8 mouse cellular contexts compared by ENCODE assay signal in the genomic region with DNA sequence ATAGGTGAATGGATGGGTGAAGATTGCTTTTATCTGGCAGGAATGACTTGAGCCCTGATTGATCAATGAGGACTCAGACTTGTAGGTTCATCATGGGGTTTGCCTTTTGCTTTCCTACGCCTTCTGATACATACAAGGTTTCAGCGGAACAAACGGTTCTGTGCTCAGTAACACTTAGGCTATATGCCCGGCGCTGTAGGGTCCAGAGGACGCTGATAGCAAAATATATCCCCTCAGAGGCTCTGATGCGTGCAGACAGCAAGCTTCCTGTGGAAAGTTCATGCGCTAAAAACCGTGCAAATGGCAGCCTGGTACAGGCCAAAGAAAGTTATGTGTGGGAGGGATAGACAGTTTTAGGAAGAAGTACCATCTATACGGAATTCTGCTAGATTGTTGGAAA. TPM values are rescaled to one million over a fixed set of nuclear protein-coding genes. Genes with fewer than 3 reads are reported as not detected.
DNase-seq lines count a peak whose midpoint lies in the region; ATAC-seq lines count a peak whose summit lies in the region.

No protein-coding gene starts in this region.

- H3K27ac ChIP-seq in kidney, embryonic 16.5 days (ENCODE audit: low read length) = no peak overlapping the region
- no peak overlapping the region for H3K27ac ChIP-seq in hindbrain, embryonic 11.5 days (ENCODE audit: low read depth, low read length)
- no peak overlapping the region for H3K27ac ChIP-seq in midbrain, embryonic 13.5 days

- no peaks in the 10 kb centered on the region for H3K27me3 ChIP-seq in kidney, embryonic 16.5 days (ENCODE audit: insufficient read depth, low read length)
- no peaks in the 10 kb centered on the region for H3K27me3 ChIP-seq in hindbrain, embryonic 11.5 days (ENCODE audit: control insufficient read depth, insufficient read depth, low read length)
- H3K27me3 ChIP-seq in midbrain, embryonic 13.5 days = 0 out of 2 replicates have a peak, but pooled peaks cover 6% of the 10 kb centered on the region

- H3K36me3 ChIP-seq in kidney, embryonic 16.5 days (ENCODE audit: insufficient read depth, low read length) = 0 out of 2 replicates have a peak, but pooled peaks cover 3% of the 10 kb centered on the region
- no peaks in the 10 kb centered on the region for H3K36me3 ChIP-seq in hindbrain, embryonic 11.5 days (ENCODE audit: control insufficient read depth, insufficient read depth, low read length)
- peaks cover 3% of the 10 kb centered on the region; the same call in 1 of the 2 replicates for H3K36me3 ChIP-seq in midbrain, embryonic 13.5 days

- peak overlapping the region; percentile 92 for H3K4me3 ChIP-seq in kidney, embryonic 16.5 days (ENCODE audit: low read length)
- peak overlapping the region; percentile 81 for H3K4me3 ChIP-seq in hindbrain, embryonic 11.5 days (ENCODE audit: low read depth, low read length)
- peak overlapping the region; percentile 78 for H3K4me3 ChIP-seq in midbrain, embryonic 13.5 days (replicated peaks)

- peak overlapping the region; percentile 76 for H3K9ac ChIP-seq in kidney, embryonic 16.5 days (replicated peaks; ENCODE audit: low read length)
- H3K9ac ChIP-seq in hindbrain, embryonic 11.5 days (ENCODE audit: low read depth, low read length) = peak overlapping the region; percentile 64; the same call in 1 of the 2 replicates
- H3K9ac ChIP-seq in midbrain, embryonic 13.5 days (replicated peaks) = peak overlapping the region; percentile 76; the same call in 1 of the 2 replicates

- H3K4me1 ChIP-seq in kidney, embryonic 16.5 days (ENCODE audit: insufficient read depth, low read length) = peaks cover 9% of the 10 kb centered on the region; the same call in 1 of the 2 replicates
- no peaks in the 10 kb centered on the region for H3K4me1 ChIP-seq in hindbrain, embryonic 11.5 days (replicated peaks; ENCODE audit: control insufficient read depth, insufficient read depth, low read length)
- H3K4me1 ChIP-seq in midbrain, embryonic 13.5 days (replicated peaks) = peaks cover 13% of the 10 kb centered on the region

- no peaks in the 10 kb centered on the region for H3K9me3 ChIP-seq in kidney, embryonic 16.5 days (ENCODE audit: low read length)
- no peaks in the 10 kb centered on the region for H3K9me3 ChIP-seq in hindbrain, embryonic 11.5 days (ENCODE audit: control insufficient read depth, low read length)
- H3K9me3 ChIP-seq in midbrain, embryonic 13.5 days = no peaks in the 10 kb centered on the region

- 26% methylated on average over 10 of the region's 10 CpGs for WGBS in kidney, embryonic 16.5 days
- 46% methylated on average over 10 of the region's 10 CpGs for WGBS in hindbrain, embryonic 11.5 days
- WGBS in midbrain, embryonic 13.5 days = 33% methylated on average over 10 of the region's 10 CpGs

- peak overlapping the region; percentile 91 for H3K4me2 ChIP-seq in kidney, embryonic 16.5 days (replicated peaks; ENCODE audit: low read depth, low read length)
- peak overlapping the region; percentile 95 for H3K4me2 ChIP-seq in hindbrain, embryonic 11.5 days (replicated peaks; ENCODE audit: low read depth, low read length)
- peak overlapping the region; percentile 74 for H3K4me2 ChIP-seq in midbrain, embryonic 13.5 days (replicated peaks)

- no peak for DNase-seq in kidney, adult 8-10 months
- DNase-seq in MEL-GATA-1-ER (ENCODE audit: extremely low read depth, low read depth) = peak; percentile 28
- DNase-seq in hindbrain, embryonic 11.5 days (ENCODE audit: low spot score) = no peak
- DNase-seq in yolk sac, embryonic 10.5 days (ENCODE audit: low spot score) = no peak
- DNase-seq in frontal cortex, postnatal 36 days (ENCODE audit: low spot score in 2 of 2) = no peak

- ATAC-seq in kidney, embryonic 16.5 days (ENCODE audit: low FRiP score, low TSS enrichment) = no peak
- no peak for ATAC-seq in hindbrain, embryonic 11.5 days (ENCODE audit: low FRiP score)
- no peak for ATAC-seq in midbrain, embryonic 13.5 days
- ATAC-seq in cerebellum, adult (ENCODE audit: insufficient number of reproducible peaks, low FRiP score, low TSS enrichment) = no peak

RNA-seq across cellular contexts. Expression of a gene that starts 1.0 kb away (rescaled TPM):
- 18.6 and 21.5 TPM in 2 replicates for polyA plus RNA-seq in kidney, embryonic 16.5 days (2015; fragmentation: Nextera tagmentation; extraction: Ambion mirVana)
- 18.0 and 20.1 TPM in 2 replicates for polyA plus RNA-seq in hindbrain, embryonic 11.5 days (2014; fragmentation: Nextera tagmentation; extraction: Ambion mirVana)
- polyA plus RNA-seq in midbrain, embryonic 13.5 days (2015; fragmentation: Nextera tagmentation; extraction: Ambion mirVana) = 12.0 and 13.5 TPM in 2 replicates
